ENCODE assay signal across 9 mouse cellular contexts in the genomic region with DNA sequence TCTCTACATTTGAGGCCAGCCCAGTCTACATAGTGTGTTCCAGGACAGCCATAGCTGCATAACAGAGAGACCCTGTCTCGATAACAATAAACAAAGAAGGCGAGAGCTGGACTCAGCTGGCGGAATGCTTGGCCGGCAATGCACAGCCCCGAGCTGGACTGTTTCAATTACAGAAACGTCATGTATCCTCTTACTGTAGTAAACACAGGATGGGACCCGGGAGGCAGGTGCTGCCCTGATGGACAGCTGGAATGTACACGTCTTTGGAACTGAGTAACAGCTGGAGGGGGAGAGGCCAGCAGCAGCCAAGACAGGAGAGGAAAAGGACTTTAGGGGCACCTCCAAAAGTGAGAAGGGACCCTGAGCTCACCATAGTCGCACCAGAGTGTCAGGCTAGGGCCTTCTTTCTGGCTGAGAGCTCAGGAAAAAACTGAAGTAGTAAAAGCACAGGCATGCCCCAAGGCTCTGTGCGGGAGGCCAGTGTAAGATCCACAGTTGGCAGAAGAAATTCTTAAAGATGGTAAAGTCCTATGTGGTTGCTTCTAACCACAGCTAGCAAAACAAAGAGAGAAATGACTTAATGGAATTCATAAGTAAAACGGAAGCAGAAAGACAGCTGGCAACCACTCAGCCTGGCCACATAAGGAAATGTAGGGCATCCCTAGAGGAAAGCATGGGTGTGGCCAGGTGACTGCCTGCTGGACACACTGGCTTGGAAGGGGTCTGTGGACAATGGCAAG.
DNase-seq lines count a peak whose midpoint lies in the region; ATAC-seq lines count a peak whose summit lies in the region.
"Had no signal": no experiment of that assay in that cellular context is flagged by ENCODE, and none has a peak within 500 bp of the region (broad histone marks: within the 10 kb centered on the region; RNA-seq: fewer than 3 reads in every experiment).

No protein-coding gene starts in this region.

- no peaks in the 10 kb centered on the region for H3K27me3 ChIP-seq in heart, embryonic 14.5 days (ENCODE audit: control insufficient read depth, insufficient read depth, low read length)
- H3K27me3 ChIP-seq in limb, embryonic 12.5 days = no peaks in the 10 kb centered on the region
- H3K27me3 ChIP-seq: midbrain, embryonic 12.5 days had no signal

- DNase-seq in heart, postnatal 14 days = no peak
- DNase-seq in 3134 (ENCODE audit: extremely low read depth, insufficient read length, low spot score) = peak; percentile 80
- DNase-seq in ovary, adult 18-20 months (ENCODE audit: low spot score) = no peak
- no peak for DNase-seq in right cerebral cortex, postnatal 36 days (ENCODE audit: low spot score in 2 of 2)
- no peak for DNase-seq in cerebellum, adult 9-10 months

- H3K4me1 ChIP-seq in heart, embryonic 14.5 days (ENCODE audit: control insufficient read depth in 2 of 2, insufficient read depth in 2 of 2, low read length in 2 of 2) = peaks cover 18 to 35% of the 10 kb centered on the region in 2 experiments
- H3K4me1 ChIP-seq in limb, embryonic 12.5 days (replicated peaks) = peaks cover 17% of the 10 kb centered on the region

- H3K4me3 ChIP-seq in heart, embryonic 14.5 days (ENCODE audit: control insufficient read depth in 1 of 2, insufficient read depth in 1 of 2, low read depth in 1 of 2, low read length in 2 of 2) = no peak overlapping the region
- H3K4me3 ChIP-seq in limb, embryonic 12.5 days (replicated peaks) = no peak overlapping the region
- H3K4me3 ChIP-seq: midbrain, embryonic 12.5 days had no signal

- H3K9me3 ChIP-seq in heart, embryonic 14.5 days (ENCODE audit: control insufficient read depth, low read length) = no peaks in the 10 kb centered on the region
- H3K9me3 ChIP-seq in limb, embryonic 12.5 days = no peaks in the 10 kb centered on the region
- H3K9me3 ChIP-seq: midbrain, embryonic 12.5 days had no signal

- intact Hi-C loops in heart, postnatal 14 days (cut with DNase I) = no loop called here

- H3K4me2 ChIP-seq in heart, embryonic 14.5 days (ENCODE audit: low read length) = no peak overlapping the region
- no peak overlapping the region for H3K4me2 ChIP-seq in limb, embryonic 12.5 days
- H3K4me2 ChIP-seq: midbrain, embryonic 12.5 days had no signal

- 70% methylated on average over 11 of the region's 11 CpGs for WGBS in heart, embryonic 14.5 days
- WGBS in limb, embryonic 12.5 days = 61% methylated on average over 11 of the region's 11 CpGs

- no peak for ATAC-seq in heart, embryonic 14.5 days (ENCODE audit: insufficient number of reproducible peaks, insufficient read depth, low FRiP score, low read depth)
- ATAC-seq in common myeloid progenitor, adult 5-6 weeks (replicated peaks; ENCODE audit: low read depth, poor library complexity, severe bottlenecking) = peak; percentile 75
- no peak for ATAC-seq in limb, embryonic 12.5 days (ENCODE audit: insufficient number of reproducible peaks, insufficient read depth, low FRiP score, low TSS enrichment, low read depth)

- peak overlapping the region; percentile 7 to 28; a peak in 2 of 4 replicates for H3K27ac ChIP-seq in heart, embryonic 14.5 days (replicated peaks in 1 of 2; ENCODE audit: control insufficient read depth in 1 of 2, insufficient read depth in 1 of 2, low read depth in 2 of 2, low read length in 2 of 2)
- peak overlapping the region; percentile 54; the same call in 1 of the 2 replicates for H3K27ac ChIP-seq in limb, embryonic 12.5 days
- H3K27ac ChIP-seq: midbrain, embryonic 12.5 days had no signal

- no peaks in the 10 kb centered on the region; the same call in 1 of the 2 replicates for H3K36me3 ChIP-seq in heart, embryonic 14.5 days (ENCODE audit: control insufficient read depth, insufficient read depth, low read length)
- peaks cover 22% of the 10 kb centered on the region; the same call in 1 of the 2 replicates for H3K36me3 ChIP-seq in limb, embryonic 12.5 days
- H3K36me3 ChIP-seq: midbrain, embryonic 12.5 days had no signal

- H3K9ac ChIP-seq in heart, embryonic 14.5 days (ENCODE audit: low read length) = no peak overlapping the region
- H3K9ac ChIP-seq in limb, embryonic 12.5 days (replicated peaks) = no peak overlapping the region
- H3K9ac ChIP-seq: midbrain, embryonic 12.5 days had no signal
